Mouse (Mus musculus) forebrain, embryonic 11.5 days (tissue): ENCODE data around the gene Osbpl9. TPM values are rescaled to one million over a fixed set of nuclear protein-coding genes. Genes with fewer than 3 reads are reported as not detected.

Experiments
- ATAC-seq: fragments of 200-750 bp; cut with Nextera tagmentation; replicated peaks from 2 replicates; pipeline ENCODE4 v1.8.0; 2017; ENCODE audit warnings: moderate TSS enrichment; ENCODE audit not compliant: low FRiP score
- DNase-seq: peaks from one replicate; pipeline ENCODE4 v3.0.0-alpha.2; 2017; ENCODE audit warnings: low spot score
- H3K27ac ChIP-seq: fragments of 300-500 bp; sonication (generic); 2 replicates; pipeline ENCODE4 v1.5.1; 2014; ENCODE audit warnings: low read depth, low read length
- H3K27me3 ChIP-seq: fragments of 300-500 bp; sonication (generic); 2 replicates; pipeline ENCODE4 v1.6.1; 2014; ENCODE audit warnings: mild to moderate bottlenecking, low read length, mixed read lengths; ENCODE audit not compliant: control insufficient read depth, insufficient read depth
- H3K36me3 ChIP-seq: fragments of 300-500 bp; sonication (generic); 2 replicates; pipeline ENCODE4 v1.6.1; 2014; ENCODE audit warnings: mild to moderate bottlenecking, low read length, moderate library complexity, mixed read lengths; ENCODE audit not compliant: control insufficient read depth, insufficient read depth
- H3K4me1 ChIP-seq: fragments of 300-500 bp; sonication (generic); replicated peaks from 2 replicates; pipeline ENCODE4 v1.6.1; 2014; ENCODE audit warnings: low read length, mixed read lengths; ENCODE audit not compliant: control insufficient read depth, insufficient read depth
- H3K4me2 ChIP-seq: fragments of 300-500 bp; sonication (generic); 2 replicates; pipeline ENCODE4 v1.6.1; 2014; ENCODE audit warnings: low read depth, mild to moderate bottlenecking, low read length, moderate library complexity, mixed read lengths; ENCODE audit not compliant: severe bottlenecking
- H3K4me3 ChIP-seq: fragments of 300-500 bp; sonication (generic); 2 replicates; pipeline ENCODE4 v1.5.1; 2014; ENCODE audit warnings: low read depth, low read length
- H3K9ac ChIP-seq: fragments of 300-500 bp; sonication (generic); 2 replicates; pipeline ENCODE4 v1.6.1; 2014; ENCODE audit warnings: low read length
- H3K9me3 ChIP-seq: fragments of 300-500 bp; sonication (generic); 2 replicates; pipeline ENCODE4 v1.6.1; 2016; ENCODE audit warnings: low read length, mixed read lengths; ENCODE audit not compliant: control insufficient read depth
- WGBS: fragments of 180-500 bp; shearing (Covaris S2); extraction: QIAGEN DNeasy Blood & Tissue Kit; methylation state at CpG from one replicate; pipeline ENCODE4 v1.1.7; 2014; 5-methylcytosine and 5-hydroxymethylcytosine counted together
- polyA plus RNA-seq: library from polyadenylated mRNA; unstranded; fragments of >200 nt; fragmentation: Nextera tagmentation; extraction: Ambion mirVana; gene quantifications from 2 replicates; pipeline ENCODE4 v1.2.1, GENCODE M21; 2014

Osbpl9 gene
- polyA plus RNA-seq, 1 experiment from 2014 or later, result 67.7 TPM

DNA sequence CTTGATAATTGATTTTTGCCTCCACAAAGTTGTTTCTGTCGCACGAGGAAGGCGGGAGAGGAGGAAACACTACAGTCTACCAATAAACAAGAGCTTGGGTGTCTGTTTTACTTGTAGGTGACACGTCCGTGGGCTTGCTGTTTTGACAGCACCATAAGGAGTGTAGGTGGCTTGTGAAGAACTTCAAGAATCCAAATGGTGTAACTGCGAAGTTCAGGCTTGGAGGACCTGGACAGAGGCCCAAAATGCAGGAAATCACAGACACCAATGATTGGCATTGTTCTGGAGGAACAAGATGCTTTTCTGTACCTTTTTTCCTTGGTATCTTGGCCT is 83.8 kb downstream of the Osbpl9 start:
- peaks cover 2% of the 10 kb centered on the region; the same call in 1 of the 2 replicates for H3K4me1 ChIP-seq
- H3K36me3 ChIP-seq, result no peaks in the 10 kb centered on the region
- no peaks in the 10 kb centered on the region for H3K9me3 ChIP-seq
- DNase-seq (no peak), ATAC-seq (0 out of 2 replicates have a peak, but pooled peaks have one; percentile 13)
- H3K27me3 ChIP-seq, result no peaks in the 10 kb centered on the region
- peak overlapping the region; percentile 46 for H3K4me3 ChIP-seq
- peak overlapping the region; percentile 56 for H3K4me2 ChIP-seq
- no peak overlapping the region for H3K27ac ChIP-seq
- WGBS, result 9% methylated on average over 6 of the region's 6 CpGs
- H3K9ac ChIP-seq, result peak overlapping the region; percentile 61

DNA sequence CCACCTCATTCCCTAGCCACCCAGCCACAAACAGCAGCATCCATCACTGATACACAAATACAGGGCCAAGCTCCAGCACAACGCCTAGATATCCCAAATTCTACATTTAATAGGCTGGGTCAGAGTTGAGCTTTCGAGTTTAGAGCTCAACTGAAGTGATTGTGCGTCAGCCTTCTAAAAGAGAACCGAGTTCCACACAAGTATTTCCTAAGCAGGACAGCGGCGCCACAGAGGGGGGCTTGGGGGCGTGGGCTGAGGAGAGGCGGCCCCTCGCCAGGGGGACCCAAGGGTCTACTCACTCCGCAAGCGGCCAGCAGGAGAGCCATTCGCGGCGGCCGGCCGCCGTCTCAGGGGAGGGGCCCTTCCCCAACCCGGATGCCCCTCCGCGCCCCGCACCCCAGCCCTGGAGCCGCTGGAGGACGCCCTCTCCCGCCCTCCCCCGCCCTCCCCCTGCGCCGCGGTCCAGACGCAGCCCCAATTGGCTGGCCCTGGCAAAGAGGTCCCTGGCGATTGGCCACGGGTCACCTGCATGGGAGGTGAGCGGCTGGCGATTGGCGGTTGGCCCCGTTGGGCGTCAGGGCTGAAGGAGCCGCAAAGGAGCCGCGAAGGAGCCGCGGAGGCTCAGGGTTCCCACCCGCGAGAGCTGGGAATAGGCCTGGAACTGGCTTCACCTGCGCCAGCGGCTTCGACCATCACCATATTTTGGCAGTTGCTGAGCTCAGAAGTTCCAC is 84.3 kb downstream of the Osbpl9 start:
- ATAC-seq (peak; percentile 100), DNase-seq (peak; percentile 96)
- H3K4me1 ChIP-seq, result peaks cover 2% of the 10 kb centered on the region; the same call in 1 of the 2 replicates
- under 1% methylated on average over 37 of the region's 46 CpGs for WGBS
- peak overlapping the region; percentile 56 for H3K4me2 ChIP-seq
- H3K4me3 ChIP-seq, result peak overlapping the region; percentile 46
- H3K27ac ChIP-seq, result peak overlapping the region; percentile 78
- H3K36me3 ChIP-seq, result no peaks in the 10 kb centered on the region
- peak overlapping the region; percentile 72 for H3K9ac ChIP-seq
- no peaks in the 10 kb centered on the region for H3K9me3 ChIP-seq
- H3K27me3 ChIP-seq, result no peaks in the 10 kb centered on the region

DNA sequence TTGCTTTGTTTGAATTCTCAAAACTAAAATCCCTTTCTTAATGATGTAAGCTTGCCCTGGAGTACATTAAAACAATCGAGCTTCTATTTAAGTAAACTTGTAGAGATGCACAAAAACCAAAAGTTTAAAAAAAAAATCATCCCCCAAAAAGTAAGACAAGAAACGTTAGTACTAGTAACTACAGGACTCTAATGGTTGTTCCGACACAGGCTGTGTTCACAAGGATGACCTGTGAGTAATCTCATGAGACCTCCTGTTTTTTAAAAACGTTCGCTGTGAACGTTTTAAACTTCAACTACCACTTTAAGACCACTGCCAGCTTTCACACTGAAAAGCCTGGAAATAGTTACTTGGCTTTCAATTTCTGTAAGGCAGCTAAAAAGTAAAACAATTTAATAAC is 85.1 kb downstream of the Osbpl9 start:
- H3K27ac ChIP-seq, result no peak overlapping the region
- peaks cover 2% of the 10 kb centered on the region; the same call in 1 of the 2 replicates for H3K4me1 ChIP-seq
- WGBS, result 56% methylated on average over 6 of the region's 6 CpGs
- H3K27me3 ChIP-seq, result no peaks in the 10 kb centered on the region
- ATAC-seq, result no peak
- peak overlapping the region; percentile 46; the same call in 1 of the 2 replicates for H3K4me3 ChIP-seq
- H3K36me3 ChIP-seq, result no peaks in the 10 kb centered on the region
- H3K9ac ChIP-seq, result no peak overlapping the region
- no peaks in the 10 kb centered on the region for H3K9me3 ChIP-seq
- no peak for DNase-seq
- H3K4me2 ChIP-seq, result peak overlapping the region; percentile 56; the same call in 1 of the 2 replicates

DNA sequence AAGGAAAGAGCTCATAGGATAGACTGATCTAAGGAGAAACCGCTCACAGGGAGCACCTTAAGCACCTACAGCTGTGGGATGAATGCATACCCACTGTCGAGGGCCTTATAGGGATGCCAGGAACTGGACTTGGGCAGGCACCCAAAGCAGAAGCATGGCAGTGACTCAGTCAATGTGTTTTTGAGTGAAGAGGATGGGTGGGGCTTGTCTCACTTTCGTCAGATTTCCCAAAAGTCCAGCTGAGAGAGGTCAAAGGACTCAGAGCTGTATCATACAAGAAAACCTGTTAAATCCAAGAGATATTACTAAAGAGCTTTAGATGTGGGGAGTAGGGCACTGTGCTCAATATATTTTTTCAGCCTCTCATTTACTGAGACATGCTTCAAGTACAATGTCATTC is 85.6 kb downstream of the Osbpl9 start:
- WGBS, result 74% methylated on average over 3 of the region's 3 CpGs
- no peaks in the 10 kb centered on the region for H3K27me3 ChIP-seq
- no peaks in the 10 kb centered on the region for H3K9me3 ChIP-seq
- H3K27ac ChIP-seq, result no peak overlapping the region
- H3K9ac ChIP-seq, result no peak overlapping the region
- no peaks in the 10 kb centered on the region for H3K36me3 ChIP-seq
- H3K4me1 ChIP-seq, result peaks cover 2% of the 10 kb centered on the region; the same call in 1 of the 2 replicates
- DNase-seq, result no peak
- no peak overlapping the region for H3K4me2 ChIP-seq
- no peak overlapping the region for H3K4me3 ChIP-seq
- ATAC-seq, result no peak

DNA sequence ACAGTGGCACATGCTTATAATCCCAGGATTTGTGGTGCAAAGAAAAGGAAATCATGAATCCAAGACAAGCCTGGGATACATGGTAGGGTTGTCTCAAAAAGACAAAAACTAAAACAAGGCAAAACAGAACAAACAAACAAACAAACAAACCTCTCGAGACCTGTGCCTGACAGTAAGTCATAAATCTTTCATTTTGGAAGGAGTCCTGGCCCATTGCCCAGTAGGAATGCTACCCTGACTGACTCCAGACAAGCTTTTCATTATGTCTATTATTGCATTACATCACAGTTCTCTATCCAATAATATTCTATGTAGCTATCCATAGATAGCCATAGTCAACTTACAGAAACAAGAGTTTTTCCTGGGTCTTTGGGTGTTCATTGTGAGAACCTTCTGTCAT is 86.3 kb downstream of the Osbpl9 start:
- H3K4me3 ChIP-seq, result no peak overlapping the region
- no peak overlapping the region for H3K9ac ChIP-seq
- no peak overlapping the region for H3K4me2 ChIP-seq
- no peak overlapping the region for H3K27ac ChIP-seq
- ATAC-seq (no peak), DNase-seq (no peak)
- H3K4me1 ChIP-seq, result peaks cover 2% of the 10 kb centered on the region; the same call in 1 of the 2 replicates
- WGBS, result 88% methylated on average over 1 of the region's 1 CpGs
- H3K27me3 ChIP-seq, result no peaks in the 10 kb centered on the region
- no peaks in the 10 kb centered on the region for H3K36me3 ChIP-seq
- H3K9me3 ChIP-seq, result no peaks in the 10 kb centered on the region

DNA sequence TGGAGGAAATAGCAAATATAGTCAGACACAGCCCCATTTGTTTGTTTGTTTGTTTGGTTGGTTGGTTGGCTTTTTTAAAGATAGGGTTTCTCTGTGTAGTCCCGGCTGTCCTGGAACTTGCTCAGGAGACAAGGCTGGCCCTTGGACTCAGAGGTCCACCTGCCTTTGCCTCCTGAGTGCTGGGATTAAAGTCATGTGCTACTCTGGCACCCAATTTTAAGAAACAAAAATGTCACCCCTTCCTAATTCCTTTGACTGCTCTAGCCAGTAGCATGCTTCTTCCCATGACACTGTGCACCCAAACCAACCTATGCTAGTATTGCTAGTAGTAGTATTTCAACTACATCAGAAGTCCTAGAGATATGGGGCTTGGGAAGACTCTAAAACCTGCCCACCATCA is 87.8 kb downstream of the Osbpl9 start:
- DNase-seq, result no peak
- Histone ChIP-seq H3K4me2 (no peak overlapping the region), H3K9me3 (no peaks in the 10 kb centered on the region), H3K4me1 (peaks cover 2% of the 10 kb centered on the region; the same call in 1 of the 2 replicates), H3K27me3 (no peaks in the 10 kb centered on the region), H3K36me3 (no peaks in the 10 kb centered on the region), H3K9ac (no peak overlapping the region), H3K4me3 (no peak overlapping the region), H3K27ac (no peak overlapping the region)
- no peak for ATAC-seq
- WGBS, result 96% methylated on average over 1 of the region's 1 CpGs

DNA sequence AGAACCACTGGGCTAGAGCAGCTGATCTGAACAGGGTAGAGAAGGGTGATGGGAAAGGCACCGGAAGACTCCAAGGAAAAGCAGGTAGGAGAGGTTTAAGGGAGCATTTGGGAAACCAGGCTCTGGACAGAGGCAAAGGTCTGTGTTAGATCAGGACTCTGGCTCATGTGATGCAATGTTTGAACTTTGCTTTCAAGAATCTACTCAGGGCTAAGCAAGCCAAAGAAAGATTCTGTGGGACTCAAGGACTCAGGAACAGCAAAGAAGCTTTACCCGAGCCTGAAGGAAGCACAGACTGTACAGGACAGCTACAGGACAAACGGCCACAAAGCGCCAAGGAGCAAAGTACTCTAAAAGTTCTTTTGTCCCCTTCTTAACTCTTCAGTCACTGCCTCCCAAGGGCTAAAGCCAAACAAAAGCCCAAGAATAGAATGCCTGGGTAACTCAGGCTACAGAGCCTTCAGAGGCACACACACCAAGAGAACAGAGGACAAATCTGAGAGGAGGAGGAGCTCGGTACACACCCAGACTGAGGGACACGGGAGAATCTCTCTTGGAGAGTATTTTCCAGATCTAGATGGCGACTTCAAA is 89.1 kb downstream of the Osbpl9 start:
- Histone ChIP-seq H3K4me1 (no peaks in the 10 kb centered on the region; the same call in 1 of the 2 replicates), H3K9me3 (no peaks in the 10 kb centered on the region), H3K27ac (no peak overlapping the region), H3K9ac (no peak overlapping the region), H3K27me3 (no peaks in the 10 kb centered on the region), H3K36me3 (no peaks in the 10 kb centered on the region), H3K4me2 (no peak overlapping the region), H3K4me3 (no peak overlapping the region)
- ATAC-seq (no peak), DNase-seq (no peak)
- WGBS, result 35% methylated on average over 7 of the region's 7 CpGs

DNA sequence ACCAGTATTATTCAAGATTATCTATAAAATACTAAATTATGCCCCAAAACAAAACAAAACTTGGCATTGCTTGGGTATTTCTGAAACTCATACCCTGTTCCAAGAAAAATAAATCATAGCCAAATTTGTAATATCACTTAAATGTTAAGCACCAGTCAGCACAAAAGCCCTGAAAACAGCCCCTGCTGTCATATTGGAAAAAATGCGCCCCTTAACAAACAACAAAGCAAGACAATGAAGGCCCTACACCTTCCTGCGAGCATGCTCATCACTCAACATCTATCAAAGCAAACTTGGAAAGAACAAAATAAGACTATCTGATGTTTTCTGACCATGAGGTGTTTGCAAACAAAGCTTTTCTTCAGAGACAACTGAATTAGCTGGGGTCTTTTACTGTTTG is 91.1 kb downstream of the Osbpl9 start:
- H3K9ac ChIP-seq, result no peak overlapping the region
- no peak overlapping the region for H3K4me2 ChIP-seq
- H3K27me3 ChIP-seq, result no peaks in the 10 kb centered on the region
- 83% methylated on average over 2 of the region's 2 CpGs for WGBS
- ATAC-seq, result no peak
- no peak overlapping the region for H3K27ac ChIP-seq
- DNase-seq, result no peak
- no peaks in the 10 kb centered on the region for H3K36me3 ChIP-seq
- H3K4me3 ChIP-seq, result no peak overlapping the region
- no peaks in the 10 kb centered on the region for H3K4me1 ChIP-seq
- H3K9me3 ChIP-seq, result no peaks in the 10 kb centered on the region

DNA sequence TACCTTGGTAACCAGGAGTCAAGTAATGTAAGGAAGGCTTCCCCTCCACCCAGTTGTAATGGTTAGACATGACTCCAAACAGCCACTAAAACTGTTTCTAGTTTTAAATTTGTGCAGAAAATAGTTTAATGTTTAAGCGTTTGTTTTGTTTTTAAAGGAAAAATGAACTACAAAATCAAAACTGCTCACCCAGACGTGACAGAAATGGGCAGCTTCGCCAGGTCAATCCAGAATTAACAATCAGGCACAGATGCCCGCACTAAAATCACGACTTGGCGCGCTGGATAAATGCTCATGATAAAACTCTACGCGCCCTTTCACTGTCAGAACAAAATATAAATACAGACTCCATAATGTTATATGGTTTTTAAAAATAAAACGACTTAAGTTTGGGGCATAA is 92.4 kb downstream of the Osbpl9 start:
- H3K9ac ChIP-seq, result no peak overlapping the region
- H3K4me2 ChIP-seq, result no peak overlapping the region
- H3K4me3 ChIP-seq, result no peak overlapping the region
- H3K27me3 ChIP-seq, result no peaks in the 10 kb centered on the region
- no peaks in the 10 kb centered on the region for H3K4me1 ChIP-seq
- H3K27ac ChIP-seq, result no peak overlapping the region
- no peak for DNase-seq
- H3K9me3 ChIP-seq, result no peaks in the 10 kb centered on the region
- H3K36me3 ChIP-seq, result no peaks in the 10 kb centered on the region
- no peak for ATAC-seq
- 91% methylated on average over 10 of the region's 10 CpGs for WGBS
